Mouse (Mus musculus) lung, adult 2 months (tissue): ENCODE results near the gene Kalrn. TPM values are rescaled to one million over a fixed set of nuclear protein-coding genes. Genes with fewer than 3 reads are reported as not detected.
"Not testable (repeated sequence)": the region's sequence is repeated elsewhere in the genome, so short reads cannot be mapped to it uniquely, and the experiment has no call there.

Experiments
- DNase-seq: peaks from one replicate; pipeline ENCODE4 v3.0.0; 2022
- H3K4me1 ChIP-seq: fragments of 200-500 bp; 2 replicates; pipeline ENCODE4 v1.6.1; 2011; ENCODE audit warnings: low read length; ENCODE audit not compliant: control insufficient read depth, insufficient read depth
- H3K4me3 ChIP-seq: fragments of 200-500 bp; replicated peaks from 2 replicates; pipeline ENCODE3; 2011; ENCODE audit warnings: low read depth, mild to moderate bottlenecking, control low read depth, low read length; ENCODE audit errors: extremely low read depth
- CTCF ChIP-seq: fragments of 200-500 bp; IDR thresholded peaks from 2 replicates; pipeline ENCODE4 v1.5.1; 2011; ENCODE audit warnings: mild to moderate bottlenecking, low read length, control low read depth; ENCODE audit not compliant: insufficient read depth
- POLR2A ChIP-seq: fragments of 200-500 bp; IDR thresholded peaks from 2 replicates; pipeline ENCODE4 v1.6.1; 2011; ENCODE audit warnings: low read depth, mild to moderate bottlenecking, control low read depth, low read length, borderline replicate concordance; ENCODE audit errors: extremely low read depth
- WGBS: fragments of 180-500 bp; shearing (Covaris S2); methylation state at CpG from one replicate; pipeline ENCODE4 v1.1.7; 2018; 5-methylcytosine and 5-hydroxymethylcytosine counted together
- polyA plus RNA-seq: library from polyadenylated mRNA; depleted of rRNA; stranded (reverse); fragments of >200 nt; gene quantifications from 2 replicates; pipeline ENCODE4 v1.2.3, GENCODE M21; 2012

Gene Kalrn
- polyA plus RNA-seq, 1 experiment = 11.8 TPM

- TF ChIP-seq CTCF = no peak
- Histone ChIP-seq H3K4me3 (no peak overlapping the region), H3K4me1 (no peaks in the 10 kb centered on the region)
- no peak for DNase-seq
- WGBS = 73% methylated on average over 10 of the region's 10 CpGs
Observed at GRCm38 (mm10) chr16:34084135-34084920, 489.0 kb downstream of the Kalrn start.

GRCm38 (mm10) chr16:34082494-34083469 lies 490.6 kb downstream of the Kalrn start:
- WGBS = 85% methylated on average over 5 of the region's 5 CpGs
- DNase-seq = no peak
- H3K4me1 ChIP-seq = no peaks in the 10 kb centered on the region

GRCm38 (mm10) chr16:34081683-34082438 lies 491.5 kb downstream of the Kalrn start:
- TF ChIP-seq POLR2A = no peak
- TF ChIP-seq CTCF = no peak
- no peak overlapping the region for H3K4me3 ChIP-seq
- H3K4me1 ChIP-seq = no peaks in the 10 kb centered on the region
- DNase-seq = no peak
- whole genome bisulfite sequencing = 67% methylated on average over 19 of the region's 19 CpGs

More at GRCm38 (mm10) chr16:34082494-34083469, 490.6 kb downstream of the Kalrn start:
- no peak overlapping the region for H3K4me3 ChIP-seq
- TF ChIP-seq CTCF = no peak
- no peak for TF ChIP-seq POLR2A

GRCm38 (mm10) chr16:34081314-34081682 lies 492.0 kb downstream of the Kalrn start:
- not testable (repeated sequence) for H3K4me3 ChIP-seq, H3K4me1 ChIP-seq, DNase-seq

GRCm38 (mm10) chr16:34080818-34081217 lies 492.5 kb downstream of the Kalrn start:
- no peak for TF ChIP-seq POLR2A
- no peak for TF ChIP-seq CTCF
- no peak overlapping the region for H3K4me3 ChIP-seq
- no peaks in the 10 kb centered on the region for H3K4me1 ChIP-seq
- DNase-seq = no peak
- 56% methylated on average over 6 of the region's 6 CpGs for WGBS

- WGBS = 80% methylated on average over 4 of the region's 4 CpGs
- H3K4me3 ChIP-seq = no peak overlapping the region
- no peak for TF ChIP-seq POLR2A
- TF ChIP-seq CTCF = no peak
- DNase-seq = no peak
- no peaks in the 10 kb centered on the region for H3K4me1 ChIP-seq
Observed at GRCm38 (mm10) chr16:34079511-34079910, 493.8 kb downstream of the Kalrn start.

GRCm38 (mm10) chr16:34078732-34079131 lies 494.6 kb downstream of the Kalrn start:
- DNase-seq = no peak
- Histone ChIP-seq H3K4me3 (no peak overlapping the region), H3K4me1 (no peaks in the 10 kb centered on the region)
- WGBS = 53% methylated on average over 2 of the region's 2 CpGs
- TF ChIP-seq POLR2A = no peak
- TF ChIP-seq CTCF = no peak

GRCm38 (mm10) chr16:34076101-34076500 lies 497.2 kb downstream of the Kalrn start:
- DNase-seq = no peak
- 69% methylated on average over 3 of the region's 3 CpGs for WGBS
- Histone ChIP-seq H3K4me1 (peaks cover under 1% of the 10 kb centered on the region; the same call in 1 of the 2 replicates), H3K4me3 (no peak overlapping the region)
- TF ChIP-seq CTCF = no peak
- no peak for TF ChIP-seq POLR2A

- TF ChIP-seq POLR2A (no peak), CTCF (no peak)
- no peak for DNase-seq
- Histone ChIP-seq H3K4me3 (no peak overlapping the region), H3K4me1 (peaks cover 5% of the 10 kb centered on the region; the same call in 1 of the 2 replicates)
- WGBS = 97% methylated on average over 4 of the region's 4 CpGs
Observed at GRCm38 (mm10) chr16:34073930-34074329, 499.4 kb downstream of the Kalrn start.
